Mouse (Mus musculus) neutrophil, adult 5-6 weeks (primary cell): ENCODE data around the gene Cdh12. TPM values are rescaled to one million over a fixed set of nuclear protein-coding genes. Genes with fewer than 3 reads are reported as not detected.

Source experiments
- ATAC-seq: fragments of 151-379, 151-347 bp; 2 replicates; pipeline ENCODE4 v1.8.0; 2017; ENCODE audit warnings: mild to moderate bottlenecking, moderate TSS enrichment; ENCODE audit not compliant: insufficient number of reproducible peaks, poor library complexity, low FRiP score, severe bottlenecking; ENCODE audit errors: extremely low read depth
- total RNA-seq: library from RNA; stranded (forward); fragments of 200-1000 nt; gene quantifications from 2 replicates; pipeline ENCODE4 v1.2.3, GENCODE M21; 2017

Cdh12 gene
- total RNA-seq, 1 experiment from 2014 or later, result not detected

- no peak for ATAC-seq
Measured at GRCm38 (mm10) chr15:21555981-21556380, 1106.9 kb downstream of the Cdh12 start.

GRCm38 (mm10) chr15:21566314-21567051 lies 1117.4 kb downstream of the Cdh12 start:
- ATAC-seq, result no peak

GRCm38 (mm10) chr15:21604510-21604909 lies 1155.4 kb downstream of the Cdh12 start:
- ATAC-seq, result no peak

Other genes with a start within 250 kb of the Cdh12 start
- not detected in 2 replicates for gene Acot10, start 217.5 kb downstream of the Cdh12 start, total RNA-seq